Mouse (Mus musculus): ENCODE measurements around the gene Cryba4. TPM values are rescaled to one million over a fixed set of nuclear protein-coding genes. Genes with fewer than 3 reads are reported as not detected.

Gene Cryba4
- total and polyA plus RNA-seq, 3 experiments, result 0.39 to 0.77 TPM; not detected in 1

GRCm38 (mm10) chr5:112289819-112290535 is 37.7 kb upstream of the Cryba4 start:
- TF ChIP-seq USF1 (IDR thresholded peaks at IDR 0.05; ENCODE audit: low read depth, low read length), result no peak
- no peak for TF ChIP-seq TBP (IDR thresholded peaks at IDR 0.05; ENCODE audit: low read depth, low read length)
- TF ChIP-seq ZC3H11A (IDR thresholded peaks at IDR 0.05; ENCODE audit: low read depth, low read length), result no peak
- no peak for TF ChIP-seq GATA1 (IDR thresholded peaks at IDR 0.05; ENCODE audit: low read depth, low read length)
- no peak for TF ChIP-seq ETS1 (IDR thresholded peaks at IDR 0.05; ENCODE audit: low read depth, low read length)
- no peak for TF ChIP-seq POLR2AphosphoS5 (IDR thresholded peaks at IDR 0.05; ENCODE audit: borderline replicate concordance, low read depth, low read length)
- TF ChIP-seq MXI1 (IDR thresholded peaks at IDR 0.05; ENCODE audit: low read depth, low read length), result no peak
- no peak for TF ChIP-seq RAD21 (IDR thresholded peaks at IDR 0.05; ENCODE audit: low read depth, low read length)
- TF ChIP-seq HCFC1 (IDR thresholded peaks at IDR 0.05; ENCODE audit: low read depth, low read length), result no peak
- TF ChIP-seq GABPA (IDR thresholded peaks at IDR 0.05; ENCODE audit: low read depth, low read length), result no peak
- no peak for TF ChIP-seq EP300 (IDR thresholded peaks at IDR 0.05; ENCODE audit: low read depth in 1 of 2, low read length in 2 of 2)
- TF ChIP-seq USF2 (IDR thresholded peaks at IDR 0.05; ENCODE audit: borderline replicate concordance in 1 of 2, insufficient read depth in 1 of 2, low read depth in 1 of 2, low read length in 2 of 2), result no peak
- TF ChIP-seq UBTF (IDR thresholded peaks at IDR 0.05; ENCODE audit: borderline replicate concordance, insufficient read depth, low read depth, low read length), result no peak
- TF ChIP-seq NRF1 (IDR thresholded peaks at IDR 0.05; ENCODE audit: insufficient read depth, low read depth, low read length, poor library complexity, severe bottlenecking), result no peak
- TF ChIP-seq BHLHE40 (IDR thresholded peaks at IDR 0.05; ENCODE audit: borderline replicate concordance, low read depth, low read length), result no peak
- H3K36me3 ChIP-seq (ENCODE audit: control insufficient read depth in 1 of 2, insufficient read depth in 2 of 2, low read length in 2 of 2), result peaks cover 0 to 31% of the 10 kb centered on the region in 2 experiments; a peak in 2 of 4 replicates
- no peak overlapping the region for H3K4me3 ChIP-seq (ENCODE audit: control insufficient read depth in 1 of 2, insufficient read depth in 1 of 2, low read depth in 2 of 2, low read length in 2 of 2)
- H3K9ac ChIP-seq (ENCODE audit: control insufficient read depth, low read depth, low read length, poor library complexity, severe bottlenecking), result no peak overlapping the region
- H3K79me2 ChIP-seq (ENCODE audit: control insufficient read depth, insufficient read depth, low read length, poor library complexity), result peaks cover 62% of the 10 kb centered on the region
- H3K4me1 ChIP-seq (ENCODE audit: control insufficient read depth in 1 of 2, insufficient read depth in 2 of 2, low read length in 2 of 2), result peaks cover 7 to 46% of the 10 kb centered on the region in 2 experiments
- no peaks in the 10 kb centered on the region for H3K27me3 ChIP-seq (ENCODE audit: control insufficient read depth in 1 of 2, insufficient read depth in 2 of 2, low read length in 2 of 2)
- no peak overlapping the region for H3K27ac ChIP-seq (ENCODE audit: control insufficient read depth, low read depth, low read length)
- no peak for DNase-seq (ENCODE audit: low read depth, low spot score)
- H3K9me3 ChIP-seq (replicated peaks; ENCODE audit: insufficient read depth, low read length), result no peaks in the 10 kb centered on the region

GRCm38 (mm10) chr5:112289236-112289635 is 36.9 kb upstream of the Cryba4 start:
- H3K27me3 ChIP-seq (ENCODE audit: control insufficient read depth in 1 of 2, insufficient read depth in 2 of 2, low read length in 2 of 2), result no peaks in the 10 kb centered on the region
- no peak for DNase-seq (ENCODE audit: low read depth, low spot score)
- H3K9ac ChIP-seq (ENCODE audit: control insufficient read depth, low read depth, low read length, poor library complexity, severe bottlenecking), result no peak overlapping the region
- no peaks in the 10 kb centered on the region for H3K9me3 ChIP-seq (replicated peaks; ENCODE audit: insufficient read depth, low read length)
- H3K27ac ChIP-seq (ENCODE audit: control insufficient read depth, low read depth, low read length), result no peak overlapping the region
- H3K36me3 ChIP-seq (ENCODE audit: control insufficient read depth in 1 of 2, insufficient read depth in 2 of 2, low read length in 2 of 2), result peaks cover 0 to 38% of the 10 kb centered on the region in 2 experiments; a peak in 2 of 4 replicates
- TF ChIP-seq RAD21 (IDR thresholded peaks at IDR 0.05; ENCODE audit: low read depth, low read length) (no peak), USF2 (IDR thresholded peaks at IDR 0.05; ENCODE audit: borderline replicate concordance in 1 of 2, insufficient read depth in 1 of 2, low read depth in 1 of 2, low read length in 2 of 2) (no peak), MYC (IDR thresholded peaks at IDR 0.05; ENCODE audit: low read depth, low read length) (no peak), NELFE (IDR thresholded peaks at IDR 0.05; ENCODE audit: low read depth, low read length) (no peak), MAZ (IDR thresholded peaks at IDR 0.05; ENCODE audit: low read depth, low read length) (no peak), NRF1 (IDR thresholded peaks at IDR 0.05; ENCODE audit: insufficient read depth, low read depth, low read length, poor library complexity, severe bottlenecking) (no peak), GATA1 (IDR thresholded peaks at IDR 0.05; ENCODE audit: low read depth, low read length) (no peak), RCOR1 (IDR thresholded peaks at IDR 0.05; ENCODE audit: low read depth, low read length) (no peak)
- H3K4me1 ChIP-seq (ENCODE audit: control insufficient read depth in 1 of 2, insufficient read depth in 2 of 2, low read length in 2 of 2), result peaks cover 10 to 46% of the 10 kb centered on the region in 2 experiments
- peaks cover 69% of the 10 kb centered on the region for H3K79me2 ChIP-seq (ENCODE audit: control insufficient read depth, insufficient read depth, low read length, poor library complexity)
- H3K4me3 ChIP-seq (ENCODE audit: control insufficient read depth in 1 of 2, insufficient read depth in 1 of 2, low read depth in 2 of 2, low read length in 2 of 2), result no peak overlapping the region
